Mouse (Mus musculus) limb, embryonic 14.5 days (tissue): Measurements from ENCODE around the gene Ano6. TPM values are rescaled to one million over a fixed set of nuclear protein-coding genes. Genes with fewer than 3 reads are reported as not detected.
A peak's percentile ranks its signal among the peaks of the same experiment; 100 is the strongest.

Experiments used
- ATAC-seq: fragments of 200-750 bp; cut with Nextera tagmentation; 2 replicates; pipeline ENCODE4 v1.8.0; 2017; ENCODE audit warnings: low read depth, moderate number of reproducible peaks, moderate TSS enrichment; ENCODE audit not compliant: low FRiP score
- DNase-seq: peaks from one replicate; pipeline ENCODE4 v3.0.0-alpha.2; 2015; ENCODE audit warnings: low spot score
- H3K27ac ChIP-seq: fragments of 300-500 bp; sonication (generic); replicated peaks from 2 replicates; pipeline ENCODE4 v1.5.1; 2014; ENCODE audit warnings: low read depth, mild to moderate bottlenecking, low read length, moderate library complexity, mixed read lengths
- H3K27me3 ChIP-seq: fragments of 300-500 bp; sonication (generic); 2 replicates; pipeline ENCODE4 v1.6.1; 2014; ENCODE audit warnings: low read length, mixed read lengths; ENCODE audit not compliant: control insufficient read depth, insufficient read depth
- H3K36me3 ChIP-seq: fragments of 300-500 bp; sonication (generic); 2 replicates; pipeline ENCODE4 v1.6.1; 2014; ENCODE audit warnings: mild to moderate bottlenecking, low read length, moderate library complexity, mixed read lengths; ENCODE audit not compliant: control insufficient read depth, insufficient read depth
- H3K4me1 ChIP-seq: fragments of 300-500 bp; sonication (generic); 2 replicates; pipeline ENCODE4 v1.6.1; 2014; ENCODE audit warnings: antibody characterized with exemption, low read length, mixed read lengths; ENCODE audit not compliant: control insufficient read depth, insufficient read depth
- H3K4me2 ChIP-seq: fragments of 300-500 bp; sonication (generic); replicated peaks from 2 replicates; pipeline ENCODE4 v1.6.1; 2014; ENCODE audit warnings: low read depth, mild to moderate bottlenecking, low read length, moderate library complexity; ENCODE audit not compliant: severe bottlenecking
- H3K4me3 ChIP-seq: fragments of 300-500 bp; sonication (generic); replicated peaks from 2 replicates; pipeline ENCODE4 v1.5.1; 2014; ENCODE audit warnings: low read length
- H3K9ac ChIP-seq: fragments of 300-500 bp; sonication (generic); 2 replicates; pipeline ENCODE4 v1.6.1; 2014; ENCODE audit warnings: mild to moderate bottlenecking, low read depth, low read length, moderate library complexity; ENCODE audit not compliant: severe bottlenecking
- H3K9me3 ChIP-seq: fragments of 300-500 bp; sonication (generic); 2 replicates; pipeline ENCODE4 v1.6.1; 2016; ENCODE audit warnings: low read length; ENCODE audit not compliant: control insufficient read depth
- POLR2A ChIP-seq: fragments of 200-500 bp; IDR thresholded peaks from 2 replicates; pipeline ENCODE4 v1.8.0; 2012; ENCODE audit warnings: inconsistent platforms, mild to moderate bottlenecking, moderate library complexity, borderline replicate concordance; ENCODE audit not compliant: insufficient read depth, insufficient read length; ENCODE audit errors: extremely low read depth
- WGBS: fragments of 180-500 bp; shearing (Covaris S2); extraction: QIAGEN DNeasy Blood & Tissue Kit; methylation state at CpG from one replicate; pipeline ENCODE4 v1.1.7; 2014; 5-methylcytosine and 5-hydroxymethylcytosine counted together
- microRNA-seq: library from miRNA; unstranded; fragments of <30 nt; microRNA quantifications from one replicate; pipeline ENCODE4, GENCODE M21; 2016
- polyA plus RNA-seq, 2 experiments: library from polyadenylated mRNA; depleted of rRNA in 1 of 2; stranded (reverse) in 1 of 2; unstranded in 1 of 2; fragments of >200 nt; fragmentation: Nextera tagmentation in 1 of 2; extraction: Ambion mirVana in 1 of 2; gene quantifications; 2 replicates each; pipeline versions ENCODE4 v1.2.1 to v1.2.3; 2012 to 2014

The Ano6 gene
- polyA plus RNA-seq, 2 experiments, result 42.1 to 52.3 TPM

- Histone ChIP-seq H3K4me2 (no peak overlapping the region), H3K27me3 (no peaks in the 10 kb centered on the region), H3K9ac (no peak overlapping the region), H3K4me3 (no peak overlapping the region), H3K9me3 (peaks cover 4% of the 10 kb centered on the region; the same call in 1 of the 2 replicates), H3K36me3 (no peaks in the 10 kb centered on the region), H3K27ac (no peak overlapping the region), H3K4me1 (no peaks in the 10 kb centered on the region)
- DNase-seq (peak; percentile 31), ATAC-seq (no peak)
- 57% methylated on average over 10 of the region's 10 CpGs for WGBS
- no peak for TF ChIP-seq POLR2A
Measured at GRCm38 (mm10) chr15:96021506-96021905, 230.9 kb downstream of the Ano6 start.

Small RNA genes within 50 kb of the gene (microRNA-seq; reads per million reads assigned to microRNA genes)
- gene Gm25070, result not detected

Other genes starting within 250 kb of the Ano6 start
- 3.8 and 6.6 TPM in 2 replicates for gene Dbx2, start 134.9 kb upstream of the Ano6 start, polyA plus RNA-seq (2012; rRNA removed)
- gene Dbx2, start 134.9 kb upstream of the Ano6 start, polyA plus RNA-seq (2014; fragmentation: Nextera tagmentation; extraction: Ambion mirVana), result 8.6 and 11.6 TPM in 2 replicates